Mouse (Mus musculus) megakaryocyte, adult 5-6 weeks (primary cell): ENCODE results near the gene Klhl25. TPM values are rescaled to one million over a fixed set of nuclear protein-coding genes. Genes with fewer than 3 reads are reported as not detected.
"Not testable (repeated sequence)": the region's sequence is repeated elsewhere in the genome, so short reads cannot be mapped to it uniquely, and the experiment has no call there.

Source experiments
- ATAC-seq: 2 replicates; pipeline ENCODE4 v1.8.0; 2016; ENCODE audit warnings: mild to moderate bottlenecking, inconsistent platforms; ENCODE audit not compliant: poor library complexity, severe bottlenecking
- total RNA-seq, 2 experiments: library from RNA; stranded (forward) in 1 of 2; stranded (reverse) in 1 of 2; fragments of 153-499, 151-499 nt in 1 of 2; fragments of 221-1000, 200-1000 nt in 1 of 2; gene quantifications; 2 replicates each; pipeline versions ENCODE4 v1.2.3 to v1.2.4; 2015 to 2017

Klhl25 gene
- total RNA-seq, 2 experiments from 2014 or later: 6.4 to 11.4 TPM

GRCm38 (mm10) chr7:75842306-75842705 lies 5.8 kb upstream of the Klhl25 start:
- no peak for ATAC-seq

GRCm38 (mm10) chr7:75845936-75846335 lies 2.2 kb upstream of the Klhl25 start:
- ATAC-seq: no peak

- no peak for ATAC-seq
These were observed 1.2 kb upstream of the Klhl25 start for GRCm38 (mm10) chr7:75846942-75847341.

- ATAC-seq: no peak
These were observed 621 bp upstream of the Klhl25 start for GRCm38 (mm10) chr7:75847489-75847888.

GRCm38 (mm10) chr7:75848776-75849670 lies 913 bp downstream of the Klhl25 start:
- ATAC-seq: peak; percentile 16; the same call in 1 of the 2 replicates

GRCm38 (mm10) chr7:75850396-75850795 lies 2.3 kb downstream of the Klhl25 start:
- not testable (repeated sequence) for ATAC-seq

- no peak for ATAC-seq
These were observed 3.2 kb downstream of the Klhl25 start for GRCm38 (mm10) chr7:75851290-75851689.

GRCm38 (mm10) chr7:75852363-75852762 lies 4.3 kb downstream of the Klhl25 start:
- ATAC-seq: no peak

- no peak for ATAC-seq
These were observed 5.2 kb downstream of the Klhl25 start for GRCm38 (mm10) chr7:75853171-75853830.

GRCm38 (mm10) chr7:75854231-75854925 lies 6.3 kb downstream of the Klhl25 start:
- no peak for ATAC-seq

- ATAC-seq: peak; percentile 61
These were observed 6.9 kb downstream of the Klhl25 start for GRCm38 (mm10) chr7:75855028-75855427.

GRCm38 (mm10) chr7:75856259-75856658 lies 8.1 kb downstream of the Klhl25 start:
- ATAC-seq: no peak

- ATAC-seq: peak; percentile 88
These were observed 11.7 kb downstream of the Klhl25 start for GRCm38 (mm10) chr7:75859771-75860196.

- not testable (repeated sequence) for ATAC-seq
These were observed 13.7 kb downstream of the Klhl25 start for GRCm38 (mm10) chr7:75861638-75862426.

GRCm38 (mm10) chr7:75862427-75862781 lies 14.3 kb downstream of the Klhl25 start:
- ATAC-seq: not testable (repeated sequence)

GRCm38 (mm10) chr7:75863248-75863911 lies 15.3 kb downstream of the Klhl25 start:
- not testable (repeated sequence) for ATAC-seq

- ATAC-seq: no peak
These were observed 16.9 kb downstream of the Klhl25 start for GRCm38 (mm10) chr7:75865026-75865425.

- no peak for ATAC-seq
These were observed 18.4 kb downstream of the Klhl25 start for GRCm38 (mm10) chr7:75866557-75866956.

GRCm38 (mm10) chr7:75868687-75869086 lies 20.6 kb downstream of the Klhl25 start:
- no peak for ATAC-seq

- no peak for ATAC-seq
These were observed 22.4 kb downstream of the Klhl25 start for GRCm38 (mm10) chr7:75870551-75870950.
